Mouse (Mus musculus): ENCODE measurements around the gene Myt1l. TPM values are rescaled to one million over a fixed set of nuclear protein-coding genes. Genes with fewer than 3 reads are reported as not detected.
A peak's percentile ranks its signal among the peaks of the same experiment; 100 is the strongest.

The Myt1l gene
- polyA plus RNA-seq, 1 experiment from 2014 or later, result not detected

DNA sequence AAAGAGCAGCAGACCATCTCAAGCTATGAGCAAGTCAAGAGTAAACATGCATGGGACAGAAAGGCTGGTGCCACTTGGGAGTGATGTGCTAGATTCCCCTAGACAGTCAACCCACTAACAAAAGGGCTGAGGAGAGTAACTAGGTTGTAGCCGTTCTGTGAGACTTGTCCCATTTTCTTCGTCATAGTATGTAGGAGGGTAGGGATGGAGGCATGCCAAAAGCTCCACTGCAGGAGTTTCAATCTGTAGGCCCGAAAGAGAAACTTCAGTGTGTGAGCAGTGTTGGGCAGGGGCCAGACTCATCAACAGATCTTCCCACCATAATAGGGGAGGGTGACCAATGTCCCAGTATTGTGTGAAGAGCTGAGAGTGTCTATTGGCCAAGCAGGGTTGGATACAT lies 178.9 kb downstream of the Myt1l start:
- Histone ChIP-seq H3K4me2 (replicated peaks; ENCODE audit: low read depth, low read length) (no peak overlapping the region), H3K27me3 (replicated peaks; ENCODE audit: insufficient read depth, low read length) (no peaks in the 10 kb centered on the region), H3K4me1 (ENCODE audit: insufficient read depth, low read depth, low read length) (no peaks in the 10 kb centered on the region), H3K9me3 (ENCODE audit: low read length) (no peaks in the 10 kb centered on the region), H3K9ac (replicated peaks; ENCODE audit: low read depth) (no peak overlapping the region), H3K4me3 (ENCODE audit: low read depth, low read length) (no peak overlapping the region), H3K36me3 (ENCODE audit: insufficient read depth, low read length) (no peaks in the 10 kb centered on the region), H3K27ac (ENCODE audit: low read length) (no peak overlapping the region)
- 69% methylated on average over 3 of the region's 3 CpGs for WGBS
- ATAC-seq (no peak), DNase-seq (ENCODE audit: low spot score) (no peak)
- TF ChIP-seq EP300 (IDR thresholded peaks at IDR 0.05), result no peak
- TF ChIP-seq CTCF (IDR thresholded peaks at IDR 0.05), result no peak

- Histone ChIP-seq H3K27ac (ENCODE audit: low read length) (no peak overlapping the region), H3K4me2 (replicated peaks; ENCODE audit: low read depth, low read length) (no peak overlapping the region), H3K9ac (replicated peaks; ENCODE audit: low read depth) (no peak overlapping the region), H3K4me3 (ENCODE audit: low read depth, low read length) (no peak overlapping the region), H3K36me3 (ENCODE audit: insufficient read depth, low read length) (no peaks in the 10 kb centered on the region), H3K27me3 (replicated peaks; ENCODE audit: insufficient read depth, low read length) (no peaks in the 10 kb centered on the region), H3K9me3 (ENCODE audit: low read length) (no peaks in the 10 kb centered on the region), H3K4me1 (ENCODE audit: insufficient read depth, low read depth, low read length) (no peaks in the 10 kb centered on the region)
- WGBS, result 65% methylated on average over 3 of the region's 3 CpGs
- TF ChIP-seq EP300 (IDR thresholded peaks at IDR 0.05), result no peak
- TF ChIP-seq CTCF (IDR thresholded peaks at IDR 0.05), result no peak
- DNase-seq (ENCODE audit: low spot score) (no peak), ATAC-seq (no peak)
Measured at GRCm38 (mm10) chr12:29708166-29708565, 180.0 kb downstream of the Myt1l start.

DNA sequence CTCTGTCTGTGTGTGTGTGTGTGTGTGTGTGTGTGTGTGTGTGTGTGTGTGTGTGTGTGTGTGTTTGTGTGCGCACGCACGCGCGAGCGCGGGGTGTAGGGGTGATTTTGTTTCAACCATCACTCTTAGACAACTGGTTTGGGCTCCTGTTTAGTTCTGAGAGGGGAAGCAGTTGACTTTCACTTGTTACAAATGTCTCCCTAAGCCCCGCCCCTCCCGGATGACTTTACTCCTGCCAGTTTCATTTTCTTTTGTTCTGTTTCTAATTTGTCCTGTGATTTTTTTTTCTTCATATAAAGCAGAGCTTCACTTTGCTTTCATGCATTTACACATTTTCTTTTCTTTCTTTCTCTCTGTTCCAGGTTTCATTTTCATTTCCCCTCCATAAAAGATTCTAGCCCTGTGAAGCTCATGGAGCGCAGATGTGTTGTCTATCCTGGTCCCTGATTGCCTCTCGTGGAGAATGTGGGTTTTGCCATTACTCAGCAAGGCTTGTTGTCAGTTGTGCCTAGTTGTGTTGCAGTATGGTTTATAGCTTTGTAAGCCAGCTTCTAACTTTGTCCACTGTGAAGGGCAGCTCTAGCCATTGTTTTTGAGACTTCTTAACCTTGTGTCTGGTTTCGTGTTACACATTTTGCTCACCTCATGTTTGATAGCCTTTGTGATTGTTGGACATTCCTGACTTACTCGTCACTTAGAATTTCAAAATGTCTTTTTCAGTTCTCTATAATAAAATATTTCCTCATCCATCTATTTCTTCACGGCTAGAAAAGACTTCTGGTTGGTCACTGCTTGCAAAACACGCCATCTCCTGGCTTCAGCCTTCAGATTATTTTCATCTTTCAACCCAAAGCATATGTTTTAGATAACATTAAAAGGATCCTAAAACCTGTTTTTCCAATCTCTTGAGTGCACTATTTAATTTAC lies 184.9 kb downstream of the Myt1l start:
- TF ChIP-seq CTCF (IDR thresholded peaks at IDR 0.05), result no peak; the same call in 1 of the 2 replicates
- no peak for TF ChIP-seq EP300 (IDR thresholded peaks at IDR 0.05)
- Histone ChIP-seq H3K27me3 (replicated peaks; ENCODE audit: insufficient read depth, low read length) (no peaks in the 10 kb centered on the region), H3K9ac (replicated peaks; ENCODE audit: low read depth) (no peak overlapping the region), H3K36me3 (ENCODE audit: insufficient read depth, low read length) (no peaks in the 10 kb centered on the region), H3K27ac (ENCODE audit: low read length) (no peak overlapping the region), H3K9me3 (ENCODE audit: low read length) (no peaks in the 10 kb centered on the region), H3K4me2 (replicated peaks; ENCODE audit: low read depth, low read length) (no peak overlapping the region; the same call in 1 of the 2 replicates), H3K4me3 (ENCODE audit: low read depth, low read length) (no peak overlapping the region), H3K4me1 (ENCODE audit: insufficient read depth, low read depth, low read length) (no peaks in the 10 kb centered on the region)
- no peak for ATAC-seq
- WGBS, result 60% methylated on average over 13 of the region's 15 CpGs
- peak; percentile 17 for DNase-seq (ENCODE audit: low spot score)

- Histone ChIP-seq H3K4me1 (ENCODE audit: insufficient read depth, low read depth, low read length) (no peaks in the 10 kb centered on the region), H3K4me3 (ENCODE audit: low read depth, low read length) (no peak overlapping the region), H3K27ac (ENCODE audit: low read length) (no peak overlapping the region), H3K27me3 (replicated peaks; ENCODE audit: insufficient read depth, low read length) (no peaks in the 10 kb centered on the region), H3K4me2 (replicated peaks; ENCODE audit: low read depth, low read length) (no peak overlapping the region), H3K36me3 (ENCODE audit: insufficient read depth, low read length) (no peaks in the 10 kb centered on the region), H3K9ac (replicated peaks; ENCODE audit: low read depth) (no peak overlapping the region), H3K9me3 (ENCODE audit: low read length) (no peaks in the 10 kb centered on the region)
- DNase-seq (ENCODE audit: low spot score), result no peak
- TF ChIP-seq CTCF (IDR thresholded peaks at IDR 0.05), result no peak
- no peak for TF ChIP-seq EP300 (IDR thresholded peaks at IDR 0.05)
- ATAC-seq, result no peak
- 80% methylated on average over 17 of the region's 17 CpGs for WGBS
Measured at GRCm38 (mm10) chr12:29723722-29724338, 195.6 kb downstream of the Myt1l start.

DNA sequence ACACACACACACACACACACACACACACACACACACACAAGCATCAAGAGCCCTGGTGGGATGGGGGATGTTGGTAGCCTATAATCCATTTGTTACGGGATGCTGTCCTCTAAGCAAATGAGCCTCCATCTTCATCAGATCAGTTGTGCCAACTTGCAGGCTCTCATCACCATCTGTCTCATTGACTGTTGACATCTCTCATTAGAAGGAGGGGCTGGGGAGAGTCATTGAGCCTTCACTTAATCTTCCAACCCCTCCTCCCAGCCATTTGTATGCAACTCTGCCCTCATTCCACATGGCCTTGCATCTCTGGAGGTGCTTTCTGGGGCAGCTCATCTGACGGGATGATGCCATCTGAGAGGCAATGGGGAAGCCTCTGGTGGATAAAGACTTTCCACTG lies 200.1 kb downstream of the Myt1l start:
- H3K4me2 ChIP-seq (replicated peaks; ENCODE audit: low read depth, low read length), result no peak overlapping the region
- no peak overlapping the region for H3K4me3 ChIP-seq (ENCODE audit: low read depth, low read length)
- no peak overlapping the region for H3K27ac ChIP-seq (ENCODE audit: low read length)
- ATAC-seq (no peak), DNase-seq (ENCODE audit: low spot score) (no peak)
- H3K9me3 ChIP-seq (ENCODE audit: low read length), result no peaks in the 10 kb centered on the region
- H3K36me3 ChIP-seq (ENCODE audit: insufficient read depth, low read length), result no peaks in the 10 kb centered on the region
- 72% methylated on average over 2 of the region's 2 CpGs for WGBS
- H3K4me1 ChIP-seq (ENCODE audit: insufficient read depth, low read depth, low read length), result no peaks in the 10 kb centered on the region
- TF ChIP-seq EP300 (IDR thresholded peaks at IDR 0.05), result no peak
- no peak for TF ChIP-seq CTCF (IDR thresholded peaks at IDR 0.05)
- H3K27me3 ChIP-seq (replicated peaks; ENCODE audit: insufficient read depth, low read length), result no peaks in the 10 kb centered on the region
- H3K9ac ChIP-seq (replicated peaks; ENCODE audit: low read depth), result no peak overlapping the region

DNA sequence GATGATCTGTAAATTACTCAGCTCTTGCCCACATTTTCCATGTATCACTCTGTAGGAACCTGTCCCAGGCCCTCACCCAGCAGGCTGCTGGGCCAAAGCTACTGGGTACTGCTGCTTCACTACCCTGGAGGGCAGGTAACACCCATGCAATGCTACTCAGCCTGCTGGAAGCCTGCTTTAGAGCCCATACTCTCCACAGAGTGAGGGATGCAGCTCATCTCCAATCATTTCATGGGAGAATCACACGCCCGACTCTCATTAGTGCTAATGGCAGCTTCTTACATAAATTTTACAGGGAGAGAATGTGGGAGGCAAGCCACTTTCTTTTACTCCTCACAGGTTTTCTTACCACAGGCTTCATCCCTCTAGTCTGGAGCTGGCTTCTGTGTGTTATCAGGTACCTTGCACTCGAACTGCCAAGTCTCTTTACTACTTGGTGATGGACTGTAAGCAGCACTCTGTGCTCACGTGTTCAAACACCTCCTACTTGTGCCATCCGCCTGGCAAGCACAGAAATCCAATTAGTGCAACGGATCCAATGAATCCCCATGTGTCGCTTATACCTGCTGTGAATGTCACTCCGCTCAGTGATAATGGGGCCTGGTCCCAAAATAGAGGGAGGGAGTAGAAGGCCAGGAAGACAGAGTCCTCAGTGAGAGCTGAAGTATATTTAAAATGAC lies 212.3 kb downstream of the Myt1l start:
- H3K9ac ChIP-seq (replicated peaks; ENCODE audit: low read depth), result no peak overlapping the region
- no peaks in the 10 kb centered on the region for H3K4me1 ChIP-seq (ENCODE audit: insufficient read depth, low read depth, low read length)
- no peak overlapping the region for H3K27ac ChIP-seq (ENCODE audit: low read length)
- H3K36me3 ChIP-seq (ENCODE audit: insufficient read depth, low read length), result no peaks in the 10 kb centered on the region
- no peak overlapping the region for H3K4me3 ChIP-seq (ENCODE audit: low read depth, low read length)
- ATAC-seq, result no peak
- no peaks in the 10 kb centered on the region for H3K9me3 ChIP-seq (ENCODE audit: low read length)
- H3K27me3 ChIP-seq (replicated peaks; ENCODE audit: insufficient read depth, low read length), result no peaks in the 10 kb centered on the region
- DNase-seq (ENCODE audit: low spot score), result no peak
- no peak for TF ChIP-seq CTCF (IDR thresholded peaks at IDR 0.05)
- TF ChIP-seq EP300 (IDR thresholded peaks at IDR 0.05), result no peak
- 81% methylated on average over 8 of the region's 8 CpGs for WGBS
- no peak overlapping the region for H3K4me2 ChIP-seq (replicated peaks; ENCODE audit: low read depth, low read length)

All from lung, postnatal 0 days (tissue).